Mouse (Mus musculus) kidney, adult 8-10 months (tissue): ENCODE measurements around the gene Olfr679.
"Not testable (repeated sequence)": the region's sequence is repeated elsewhere in the genome, so short reads cannot be mapped to it uniquely, and the experiment has no call there.

ENCODE experiments used
- DNase-seq, 2 experiments: peaks; one replicate each; pipeline ENCODE4 v3.0.0; 2022

The Olfr679 gene

DNA sequence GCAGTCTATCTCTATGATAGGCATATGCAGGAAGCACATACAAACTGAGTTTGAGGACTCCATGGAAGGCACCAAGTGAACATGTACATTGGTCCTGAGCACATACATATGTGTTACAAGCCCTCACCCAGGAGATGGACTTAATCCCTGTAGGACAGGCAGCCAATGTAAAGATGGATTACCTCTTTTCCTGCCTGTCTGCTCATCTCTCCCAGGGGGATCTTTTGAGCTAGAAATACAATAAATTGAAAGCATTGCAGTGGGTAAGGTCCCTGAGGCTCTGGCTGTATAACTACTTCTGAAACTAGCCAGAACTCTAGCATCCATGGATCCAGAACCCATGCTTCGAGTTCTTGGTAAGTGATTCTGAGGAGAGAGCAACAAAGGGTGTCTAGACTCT is at the start of gene Olfr679:
TSS of gene Olfr679 (plus strand) at position 301 of the 400 bp plus-strand sequence.
- DNase-seq: no peak

DNA sequence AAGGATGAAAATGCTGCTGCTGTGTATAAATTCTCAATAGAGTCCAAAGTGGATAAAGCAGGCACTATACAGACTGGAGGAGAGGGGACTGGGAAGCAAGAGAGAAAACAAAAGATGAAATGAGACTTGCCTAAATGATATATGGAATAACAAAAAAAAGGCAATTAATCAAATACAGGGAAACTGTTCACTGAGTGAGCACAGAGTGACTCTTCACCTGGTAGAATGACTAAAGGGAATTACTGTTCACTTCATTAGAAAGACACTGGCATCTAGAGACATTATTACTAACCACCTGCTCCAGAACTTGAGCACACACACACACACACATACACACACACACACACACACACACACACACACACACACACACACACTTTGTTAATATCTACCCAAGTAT is 48.6 kb upstream of the Olfr679 start, which contains the start of gene Olfr676:
TSS of gene Olfr676 (plus strand) at position 301 of the 400 bp plus-strand sequence.
- no peak for DNase-seq

DNA sequence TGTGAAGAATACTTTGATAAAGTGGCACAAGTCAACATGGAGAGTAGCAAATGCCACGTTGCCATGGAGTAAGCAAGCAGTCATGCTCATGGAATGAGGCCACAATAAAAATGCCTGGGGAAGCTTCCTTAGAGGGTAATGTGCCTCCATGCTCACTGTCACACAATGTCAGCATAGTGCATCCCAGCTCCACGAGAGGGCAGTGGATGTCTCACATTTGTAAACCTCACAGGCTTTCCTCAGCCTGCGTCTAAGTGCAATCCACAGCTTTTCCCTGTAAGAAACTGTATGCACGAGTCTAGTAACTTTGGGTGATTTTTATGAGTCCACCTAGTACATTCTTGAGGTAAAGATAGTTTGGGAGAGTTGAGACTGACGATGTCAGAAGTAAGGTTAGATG is 47.2 kb upstream of the Olfr679 start:
- not testable (repeated sequence) for DNase-seq

DNA sequence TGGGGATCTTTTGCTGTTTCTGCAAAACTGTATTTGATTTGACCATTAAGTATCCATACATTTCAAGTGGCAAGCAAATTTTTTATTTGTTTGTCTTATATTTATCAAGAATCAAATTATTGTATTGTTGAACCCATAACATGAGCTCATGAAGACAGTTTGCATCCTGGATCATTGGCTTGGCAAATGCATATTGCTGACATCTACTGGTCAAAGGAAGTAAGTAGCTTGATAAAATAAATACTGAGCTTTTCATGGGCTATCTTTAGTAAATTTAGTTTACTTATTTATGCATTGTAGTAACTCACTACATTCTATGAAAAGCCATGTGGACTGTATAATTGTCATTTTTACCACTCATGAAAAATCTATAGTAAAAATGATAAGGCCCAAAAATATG is 22.1 kb upstream of the Olfr679 start:
- no peak for DNase-seq

DNA sequence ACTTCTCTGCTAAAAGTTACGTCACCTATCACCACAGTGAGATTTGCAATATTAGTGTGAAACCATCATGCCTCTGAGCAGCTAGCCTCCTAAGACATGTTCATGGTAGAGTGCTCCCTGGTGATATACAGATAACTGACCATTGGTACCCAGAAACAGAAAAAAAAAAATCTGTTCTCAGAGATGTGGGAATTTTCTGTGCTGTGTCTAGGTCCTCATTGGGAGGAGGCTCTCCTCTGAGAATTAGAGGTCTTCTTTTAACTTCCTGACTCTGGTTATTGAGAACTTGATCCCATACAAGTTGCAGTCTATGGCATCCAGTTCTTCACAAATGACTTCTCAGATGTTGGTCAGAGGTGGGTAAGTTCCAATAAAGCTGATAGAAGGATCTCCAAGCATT is 16.8 kb upstream of the Olfr679 start, which contains the start of gene Olfr678:
TSS of gene Olfr678 (plus strand) at position 301 of the 400 bp plus-strand sequence.
- no peak for DNase-seq

DNA sequence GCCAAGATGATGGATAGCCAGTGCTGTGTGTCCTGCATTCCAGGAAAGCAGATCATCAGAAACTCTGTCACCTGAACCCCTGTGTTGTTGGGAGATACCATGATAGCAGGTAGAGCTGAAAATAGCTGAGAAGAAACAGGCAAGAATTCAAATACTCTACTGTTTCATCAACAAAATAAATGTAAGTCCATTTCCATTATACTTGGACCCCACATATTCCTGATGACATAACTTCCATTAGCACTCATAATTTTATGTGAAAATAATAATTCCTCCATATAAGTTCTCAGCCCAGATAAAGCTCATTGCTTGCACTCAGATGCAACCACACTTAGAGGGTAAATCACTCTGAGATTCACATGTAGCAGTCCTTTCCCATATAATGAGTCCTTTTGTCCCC is 11.7 kb downstream of the Olfr679 start, which contains the start of gene Olfr680-ps1:
TSS of gene Olfr680-ps1 (minus strand) at position 101 of the 400 bp plus-strand sequence.
- not testable (repeated sequence) for DNase-seq

DNA sequence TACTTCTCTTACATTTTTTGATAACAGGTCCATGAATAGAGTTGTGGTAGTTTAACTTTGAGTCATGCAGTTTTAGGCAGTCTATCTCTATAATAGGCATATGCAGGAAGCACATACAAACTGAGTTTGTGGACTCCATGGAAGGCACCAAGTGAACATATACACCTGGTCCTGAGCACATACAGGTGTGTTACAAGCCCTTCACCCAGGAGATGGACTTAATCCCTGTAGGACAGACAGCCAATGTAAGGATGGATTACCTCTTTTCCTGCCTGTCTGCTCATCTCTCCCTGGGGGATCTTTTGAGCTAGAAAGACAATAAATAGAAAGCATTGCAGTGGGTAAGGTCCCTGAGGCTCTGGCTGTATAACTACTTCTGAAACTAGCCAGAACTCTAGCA is 35.5 kb downstream of the Olfr679 start, which contains the start of gene Olfr681:
TSS of gene Olfr681 (plus strand) at position 301 of the 400 bp plus-strand sequence.
- DNase-seq: no peak
